Mouse (Mus musculus) hindlimb bud, embryonic 11.5 days (tissue): Measurements from ENCODE around the gene Rpl13.
"Not testable (repeated sequence)": the region's sequence is repeated elsewhere in the genome, so short reads cannot be mapped to it uniquely, and the experiment has no call there.

ENCODE experiments used
- DNase-seq: peaks from one replicate; pipeline ENCODE4 v3.0.0-alpha.2; 2012; ENCODE audit warnings: low read depth, low spot score; ENCODE audit errors: extremely low spot score

Gene Rpl13

GRCm38 (mm10) chr8:123101735-123102685, at the start of gene Rpl13:
Gene Rpl13 (plus strand): TSS chr8:123102350.
- peak; percentile 93 for DNase-seq

DNA sequence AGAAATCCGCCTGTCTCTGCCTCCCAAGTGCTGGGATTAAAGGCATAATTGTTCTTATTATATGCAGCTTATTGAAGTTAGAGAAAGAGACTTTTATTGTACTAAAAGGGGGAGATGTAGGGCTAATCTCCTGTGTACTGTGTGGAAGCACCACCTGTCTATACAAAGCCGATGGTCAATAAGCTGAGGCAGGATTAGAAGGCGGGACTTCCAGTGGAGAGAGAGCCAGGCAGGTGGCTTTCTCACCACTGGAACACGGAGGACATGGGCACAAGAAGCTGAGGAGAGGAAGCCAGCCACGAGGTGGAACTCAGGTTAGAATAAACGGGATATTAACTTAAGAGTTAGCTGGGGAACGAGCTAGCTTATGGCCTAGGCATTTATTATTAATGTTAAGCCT, 39.4 kb upstream of the Rpl13 start, which contains the start of gene Spg7:
TSS of gene Spg7 (plus strand) at position 222 of the 400 bp plus-strand sequence.
- no peak for DNase-seq

DNA sequence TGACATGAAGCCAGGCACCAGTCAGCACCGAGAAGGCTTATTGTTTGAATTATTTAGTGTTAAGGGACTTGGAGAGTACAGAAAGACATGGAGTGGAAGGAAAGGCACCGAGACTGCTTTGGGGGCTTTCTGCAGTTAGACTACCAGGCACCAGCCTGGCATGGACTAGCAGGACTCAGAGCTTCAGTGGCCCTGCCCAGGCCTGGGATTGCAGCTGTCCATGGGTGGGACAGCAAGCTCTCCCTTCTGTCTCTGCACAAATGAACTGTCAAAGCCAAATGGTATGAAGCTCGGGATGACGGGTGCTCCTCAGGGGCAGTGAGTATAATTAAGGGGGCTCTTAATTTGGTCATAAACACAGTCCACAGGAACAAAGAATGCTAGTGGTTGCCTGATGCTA, 38.1 kb upstream of the Rpl13 start:
- no peak for DNase-seq

DNA sequence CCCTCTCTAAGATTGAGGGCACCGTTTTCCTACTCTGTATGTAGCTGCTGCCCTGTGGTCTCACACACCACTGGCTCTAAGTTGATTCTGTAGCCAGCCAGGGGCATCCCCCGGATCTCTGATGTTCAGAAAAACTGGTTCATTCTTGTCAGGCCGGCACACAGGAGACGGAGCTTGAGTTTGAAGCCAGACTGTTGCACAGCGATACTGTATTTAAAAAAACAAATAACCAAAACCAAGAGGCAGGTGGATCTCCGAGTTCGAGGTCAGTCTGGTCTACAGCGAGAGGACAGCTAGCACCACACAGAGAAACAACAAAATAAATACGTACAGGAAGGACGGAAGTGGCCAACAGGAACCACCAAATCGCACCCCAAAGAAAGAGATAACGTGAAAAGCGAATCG, 37.3 kb upstream of the Rpl13 start:
- DNase-seq = no peak

DNA sequence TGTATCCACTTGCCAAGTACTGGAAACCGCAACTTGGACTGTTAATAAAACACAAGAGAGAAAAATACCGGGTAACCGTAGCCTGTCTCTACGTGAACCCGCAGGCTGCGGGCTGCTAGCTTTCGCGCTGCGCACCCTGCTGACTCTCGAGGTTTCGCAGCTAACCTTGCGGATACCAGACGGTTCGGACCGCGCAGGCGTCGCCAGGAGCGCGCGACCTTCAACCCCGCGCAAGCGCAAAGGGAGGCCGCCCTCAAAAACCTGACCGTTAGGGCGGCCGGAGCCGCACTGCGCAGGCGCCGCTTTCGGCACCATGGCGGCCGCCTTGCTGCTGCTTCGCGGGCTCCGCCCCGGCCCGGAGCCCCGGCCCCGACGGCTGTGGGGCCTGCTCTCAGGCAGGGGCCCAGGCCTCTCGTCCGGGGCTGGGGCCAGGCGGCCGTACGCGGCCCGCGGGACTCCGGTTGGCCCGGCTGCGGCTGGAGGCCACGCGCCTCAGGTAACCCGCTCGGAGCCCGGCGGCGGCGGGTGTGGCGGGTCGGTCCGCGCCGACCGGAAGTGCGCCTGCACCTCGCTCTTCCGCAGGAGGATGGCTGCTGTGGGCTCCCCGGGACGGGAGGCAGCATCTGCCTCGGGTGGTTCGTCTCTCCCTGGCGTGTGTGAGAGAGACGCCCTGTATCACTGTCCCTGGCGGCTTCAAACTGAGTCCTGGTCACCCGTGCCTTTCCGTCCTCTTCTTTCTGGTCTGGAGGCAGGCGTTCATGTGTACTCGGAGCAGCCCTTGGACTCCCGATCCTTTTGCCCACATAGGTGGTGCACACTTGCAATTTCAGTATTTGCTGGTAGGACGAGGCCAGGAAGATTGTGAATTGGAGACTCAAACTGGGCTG, 36.7 kb upstream of the Rpl13 start:
- peak; percentile 91 for DNase-seq

- peak; percentile 20 for DNase-seq
Observed at GRCm38 (mm10) chr8:123066101-123066683, 36.0 kb upstream of the Rpl13 start.

- no peak for DNase-seq
Observed at GRCm38 (mm10) chr8:123071176-123071575, 31.0 kb upstream of the Rpl13 start.

DNA sequence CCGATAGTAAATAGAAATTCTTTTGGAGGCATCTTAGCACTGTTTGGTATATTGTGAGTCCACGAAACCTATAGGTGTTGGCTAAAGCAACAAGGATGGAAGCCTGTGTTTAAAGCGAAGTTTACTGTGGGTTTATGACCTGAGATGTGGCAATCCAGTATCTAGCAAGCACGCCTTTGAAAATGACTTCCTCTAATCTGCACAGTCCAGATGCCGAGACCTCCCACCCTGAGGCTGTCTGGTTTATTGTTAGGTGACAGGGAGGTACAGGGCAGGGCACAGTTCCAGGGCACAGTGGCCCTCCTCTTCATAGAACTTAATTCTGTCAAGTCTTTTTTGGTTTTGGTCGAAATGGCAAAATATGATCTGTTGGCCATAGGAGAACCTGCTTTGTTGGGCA, 24.9 kb upstream of the Rpl13 start:
- DNase-seq = no peak

GRCm38 (mm10) chr8:123082993-123083392, 19.2 kb upstream of the Rpl13 start:
- no peak for DNase-seq

DNA sequence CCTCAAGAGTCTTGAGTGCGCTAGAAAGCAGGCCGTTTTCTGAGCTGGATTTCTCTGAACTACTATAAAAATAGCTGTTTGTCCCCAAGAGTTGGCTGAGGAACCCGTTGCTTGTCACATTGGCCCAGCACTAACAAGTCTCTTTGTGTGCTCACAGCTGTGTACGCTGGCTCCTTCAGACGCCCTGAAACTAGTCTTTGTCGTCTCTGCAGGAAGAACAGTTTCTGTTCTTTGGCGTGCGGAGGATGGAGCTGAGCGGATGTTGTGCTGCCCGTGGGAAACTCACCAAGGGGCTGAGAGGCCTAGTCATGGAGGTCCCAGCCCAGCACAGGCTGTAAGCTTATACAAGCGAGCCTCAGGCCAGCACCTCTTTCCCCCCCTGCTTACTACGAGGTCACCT, 18.5 kb upstream of the Rpl13 start:
- DNase-seq = no peak

DNA sequence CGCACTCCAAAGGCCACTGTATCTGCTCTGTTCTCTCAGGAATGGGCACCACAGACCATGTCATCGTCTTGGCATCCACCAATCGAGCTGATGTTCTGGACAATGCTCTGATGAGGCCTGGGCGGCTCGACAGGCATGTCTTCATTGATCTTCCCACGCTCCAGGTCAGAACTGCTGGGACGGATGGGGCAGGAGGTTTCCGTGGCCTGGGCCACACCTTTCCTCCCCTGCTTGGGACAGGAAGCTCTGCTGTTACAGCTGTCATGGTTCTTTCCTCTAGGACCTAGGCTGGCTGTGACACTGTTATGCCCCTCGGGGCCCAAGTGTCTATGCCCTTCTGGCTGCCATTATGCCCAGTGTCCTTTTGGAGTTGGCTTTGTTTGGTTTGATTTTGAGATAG, 14.9 kb upstream of the Rpl13 start:
- DNase-seq = no peak

DNA sequence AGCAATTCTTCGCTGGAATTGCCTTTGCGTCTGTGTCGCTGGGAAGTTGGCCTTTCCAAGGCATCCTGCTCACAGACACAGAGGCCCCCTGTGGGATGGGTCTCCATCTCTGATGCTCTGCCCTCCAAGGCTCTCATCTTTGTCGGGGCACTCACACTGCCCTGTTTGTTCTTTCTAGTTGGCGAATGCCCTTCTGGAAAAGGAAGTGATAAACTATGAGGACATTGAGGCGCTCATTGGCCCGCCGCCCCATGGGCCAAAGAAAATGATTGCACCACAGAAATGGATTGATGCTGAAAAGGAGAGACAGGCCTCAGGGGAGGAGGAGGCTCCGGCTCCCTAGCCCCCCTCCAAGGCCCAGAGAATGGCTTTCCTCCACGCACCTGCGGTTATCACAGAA, 4.9 kb upstream of the Rpl13 start:
- no peak for DNase-seq

DNA sequence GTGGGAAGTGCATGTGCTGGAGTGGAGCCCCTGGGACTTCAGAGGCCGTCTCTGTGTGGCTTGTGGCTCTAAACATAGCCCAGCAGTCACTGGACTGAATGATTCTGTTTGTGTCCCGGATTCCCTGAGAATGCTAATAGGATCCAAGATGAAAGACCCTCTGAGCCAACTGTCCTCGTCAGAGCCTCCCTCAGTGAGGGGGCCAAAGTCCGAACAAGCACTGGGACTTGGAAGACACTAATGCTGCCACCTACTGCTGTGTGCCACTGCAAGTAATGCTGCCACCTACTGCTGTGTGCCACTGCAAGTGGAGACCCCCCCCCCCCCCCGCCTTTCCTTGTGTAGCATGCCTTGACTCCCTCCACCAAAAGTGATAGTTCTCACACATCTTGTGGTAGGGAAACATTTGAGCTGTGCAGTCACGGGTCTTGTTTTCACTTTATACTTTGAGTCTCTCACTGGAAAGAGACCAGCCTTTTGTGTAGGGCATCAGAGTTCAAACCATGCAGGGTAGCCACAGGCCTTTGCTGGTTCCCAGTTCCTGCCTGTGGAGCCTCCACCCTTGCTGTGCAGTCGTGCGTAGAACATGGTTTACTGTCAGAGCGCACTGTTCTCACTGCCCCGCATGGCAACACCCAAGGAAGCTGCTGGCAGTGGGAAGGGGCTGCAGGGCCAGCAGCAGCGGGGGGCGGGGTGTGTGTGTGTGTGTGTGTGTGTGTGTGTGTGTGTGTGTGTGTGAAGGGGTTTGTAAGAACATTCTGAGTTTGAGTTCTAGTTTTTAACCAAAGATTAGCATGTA, 4.2 kb upstream of the Rpl13 start:
- no peak for DNase-seq

DNA sequence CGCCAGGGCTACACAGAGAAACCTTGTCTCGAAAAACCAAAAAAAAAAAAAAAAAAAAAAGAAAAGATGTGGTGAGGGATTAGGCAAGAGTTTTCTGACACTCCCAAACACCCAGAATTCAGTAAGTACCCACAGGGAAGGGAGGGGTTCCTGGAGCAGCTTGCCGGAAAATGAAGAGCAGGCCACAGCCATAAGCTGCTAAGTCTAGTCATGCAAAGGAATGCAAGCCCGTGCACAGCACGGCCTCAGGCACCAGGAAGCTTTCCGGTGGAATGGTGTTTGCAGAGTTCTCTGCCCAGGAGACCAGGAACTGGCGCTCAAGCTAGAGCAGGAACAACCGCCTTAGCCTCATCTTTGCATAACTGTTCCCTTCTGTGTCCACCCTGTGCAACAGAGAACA, 1.9 kb upstream of the Rpl13 start:
- no peak for DNase-seq

GRCm38 (mm10) chr8:123101244-123101643, 906 bp upstream of the Rpl13 start:
- DNase-seq = no peak

- not testable (repeated sequence) for DNase-seq
Observed at GRCm38 (mm10) chr8:123102855-123103254, 705 bp downstream of the Rpl13 start.

DNA sequence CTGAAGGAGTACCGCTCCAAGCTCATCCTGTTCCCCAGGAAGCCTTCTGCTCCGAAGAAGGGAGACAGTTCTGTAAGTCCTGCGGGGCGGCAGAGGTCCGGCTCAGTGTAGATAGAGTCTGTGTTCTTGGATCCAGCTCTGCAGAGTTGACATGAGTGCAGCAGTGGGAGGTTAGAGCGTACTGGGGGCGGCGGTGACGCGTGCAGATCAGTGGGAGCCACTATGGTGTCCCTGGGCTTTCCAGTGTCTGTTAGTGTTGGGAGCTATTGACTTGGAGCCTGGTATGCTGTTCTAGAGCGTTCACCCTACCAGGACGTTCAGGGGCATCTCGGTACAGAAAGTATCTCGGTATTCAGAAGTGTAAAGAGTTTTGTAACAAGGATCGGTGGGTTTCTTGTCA, 1.1 kb downstream of the Rpl13 start:
- DNase-seq = no peak

DNA sequence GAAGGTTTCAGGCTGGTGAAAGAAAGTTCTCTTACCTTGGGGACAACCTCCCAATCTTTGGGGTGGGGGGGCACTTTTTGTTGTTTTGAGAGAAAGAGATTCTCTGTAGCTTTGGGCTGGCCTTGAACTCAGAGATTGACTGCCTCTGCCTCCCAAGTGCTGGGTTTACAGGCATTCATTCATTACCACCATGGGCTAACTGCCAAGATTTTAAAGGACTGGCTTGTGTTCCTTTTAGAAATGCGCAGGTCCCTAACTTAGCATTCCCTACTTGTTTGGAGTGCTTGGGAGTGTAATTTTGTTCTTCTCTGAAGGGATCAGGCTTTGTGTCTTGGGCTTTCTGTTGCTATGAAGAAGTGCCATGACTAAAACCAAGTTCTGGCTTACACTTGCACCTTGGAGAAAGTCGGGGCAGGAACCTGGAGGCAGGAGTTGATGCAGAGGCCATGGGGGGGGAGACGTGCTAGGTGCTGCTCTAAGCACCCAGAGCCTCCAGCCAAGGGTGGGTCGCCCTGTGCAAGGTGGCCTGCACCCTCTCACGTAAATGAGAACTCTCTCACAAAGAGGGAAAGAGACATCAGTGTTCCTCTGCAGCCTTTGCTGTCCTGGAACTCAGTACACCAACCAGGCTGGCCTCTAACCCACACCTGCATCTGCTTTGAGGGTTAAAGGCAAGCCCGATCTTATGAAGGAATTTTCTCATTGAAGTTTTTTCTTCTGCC, 2.1 kb downstream of the Rpl13 start:
- no peak for DNase-seq

DNA sequence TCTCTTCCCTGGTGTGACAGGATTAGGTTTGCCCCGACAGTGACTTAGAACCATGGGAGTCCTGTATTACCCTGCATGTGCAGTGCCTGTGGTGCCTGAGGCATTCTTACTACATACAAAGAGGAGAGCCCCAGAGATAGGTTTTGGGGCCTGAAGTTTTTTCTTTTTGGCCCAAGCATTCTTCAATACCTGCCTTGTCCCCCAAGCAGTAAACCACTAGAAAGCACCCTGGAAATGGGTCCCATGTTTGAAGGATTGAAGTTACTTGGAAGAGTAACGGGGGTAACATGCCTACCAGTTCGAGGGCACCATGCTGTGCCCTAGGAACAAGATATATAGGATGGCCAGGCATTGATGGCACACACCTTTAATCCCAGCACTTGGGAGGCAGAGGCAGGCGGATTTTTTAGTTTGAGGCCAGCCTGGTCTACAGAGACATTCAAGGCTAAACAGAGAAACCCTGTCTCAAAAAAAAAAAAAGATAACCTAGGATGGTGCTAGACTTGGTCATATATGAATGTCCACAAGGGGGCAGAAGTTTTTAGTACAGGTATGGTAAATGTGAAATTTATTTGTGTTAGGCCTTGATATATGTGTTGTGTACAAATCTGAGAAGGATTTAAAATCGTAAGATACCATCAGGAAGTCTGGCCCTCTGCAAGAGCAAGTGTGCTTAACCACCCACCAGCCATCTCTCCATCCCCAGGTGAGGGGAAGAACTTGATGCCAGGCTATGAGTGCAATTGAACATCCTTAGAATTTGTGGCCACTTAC, 3.6 kb downstream of the Rpl13 start:
- DNase-seq = peak; percentile 66
